Mouse (Mus musculus): ENCODE measurements around the gene Nckap5.
A peak's percentile ranks its signal among the peaks of the same experiment; 100 is the strongest.

The Nckap5 gene

DNA sequence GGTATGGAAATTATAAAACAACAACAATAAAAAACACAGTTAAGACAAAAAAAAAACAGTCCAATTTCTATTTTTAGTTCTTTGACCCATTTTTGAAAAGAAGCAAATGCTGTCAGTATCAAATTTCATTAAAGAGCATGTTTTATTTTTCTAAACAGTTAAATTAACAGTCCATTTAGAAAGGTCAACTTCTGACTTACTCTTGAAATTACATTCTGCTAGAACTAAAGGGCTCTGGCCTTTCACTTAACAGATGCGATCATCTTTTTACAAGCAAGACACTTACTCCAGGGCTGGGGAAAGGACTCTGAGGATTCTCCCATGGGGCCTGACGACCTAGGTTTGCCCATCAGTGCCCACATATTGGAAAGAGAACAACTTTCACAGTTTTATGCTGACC, 359.2 kb downstream of the Nckap5 start:
- DNase-seq (ENCODE audit: low spot score) = no peak

DNA sequence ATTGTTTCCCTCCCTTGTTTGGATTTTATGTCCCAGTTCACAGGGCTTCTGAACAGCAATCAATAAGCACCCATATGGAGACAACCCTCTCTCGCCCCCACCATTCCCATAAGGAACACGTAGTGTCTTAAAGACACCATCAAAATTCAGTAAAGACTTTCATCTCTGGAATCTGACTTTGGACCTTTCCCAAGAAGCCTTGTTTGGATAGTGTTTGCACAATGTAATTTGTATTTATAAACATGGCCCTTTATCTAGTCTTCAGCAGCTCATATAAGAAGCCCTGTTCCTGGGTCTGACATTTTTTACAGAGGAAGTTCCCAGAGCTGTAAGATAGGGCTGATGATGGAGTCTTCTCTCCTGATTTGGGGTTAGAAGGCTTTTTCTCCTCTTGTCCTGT, 359.7 kb downstream of the Nckap5 start:
- DNase-seq (ENCODE audit: low spot score) = no peak

DNA sequence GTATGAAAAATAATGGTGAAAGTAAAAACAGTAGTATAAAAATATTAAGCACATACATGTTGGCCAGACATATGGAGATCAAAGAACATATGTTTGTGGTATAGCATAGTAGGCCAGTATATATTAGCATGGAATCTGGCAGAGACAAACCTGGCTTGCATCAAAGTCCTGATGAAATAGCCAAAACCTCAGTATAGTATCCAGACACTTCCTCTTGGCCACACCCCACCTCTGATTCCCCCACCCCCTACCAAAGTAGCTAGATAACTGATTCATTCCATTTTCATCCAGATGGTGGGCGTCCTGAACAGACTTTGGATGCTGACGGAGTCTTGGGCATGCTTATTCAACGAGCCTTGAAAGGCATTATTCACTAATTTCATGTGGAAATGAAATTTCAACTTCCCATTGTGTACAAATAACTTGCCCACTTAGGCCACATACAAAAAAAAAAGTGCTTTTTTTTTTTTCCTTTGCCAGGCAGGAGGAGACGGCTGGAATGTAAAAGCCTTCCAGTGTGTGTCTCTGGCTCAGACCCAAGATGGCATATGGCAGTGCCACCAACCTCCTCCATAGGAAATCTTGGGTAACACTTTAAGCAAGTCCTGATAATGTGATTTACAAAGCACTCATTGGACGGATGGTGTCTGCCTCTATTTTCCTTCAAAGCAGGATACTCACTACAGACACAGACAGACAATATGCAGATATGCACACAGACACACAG, 360.6 kb downstream of the Nckap5 start:
- no peak for DNase-seq (ENCODE audit: low spot score)

DNA sequence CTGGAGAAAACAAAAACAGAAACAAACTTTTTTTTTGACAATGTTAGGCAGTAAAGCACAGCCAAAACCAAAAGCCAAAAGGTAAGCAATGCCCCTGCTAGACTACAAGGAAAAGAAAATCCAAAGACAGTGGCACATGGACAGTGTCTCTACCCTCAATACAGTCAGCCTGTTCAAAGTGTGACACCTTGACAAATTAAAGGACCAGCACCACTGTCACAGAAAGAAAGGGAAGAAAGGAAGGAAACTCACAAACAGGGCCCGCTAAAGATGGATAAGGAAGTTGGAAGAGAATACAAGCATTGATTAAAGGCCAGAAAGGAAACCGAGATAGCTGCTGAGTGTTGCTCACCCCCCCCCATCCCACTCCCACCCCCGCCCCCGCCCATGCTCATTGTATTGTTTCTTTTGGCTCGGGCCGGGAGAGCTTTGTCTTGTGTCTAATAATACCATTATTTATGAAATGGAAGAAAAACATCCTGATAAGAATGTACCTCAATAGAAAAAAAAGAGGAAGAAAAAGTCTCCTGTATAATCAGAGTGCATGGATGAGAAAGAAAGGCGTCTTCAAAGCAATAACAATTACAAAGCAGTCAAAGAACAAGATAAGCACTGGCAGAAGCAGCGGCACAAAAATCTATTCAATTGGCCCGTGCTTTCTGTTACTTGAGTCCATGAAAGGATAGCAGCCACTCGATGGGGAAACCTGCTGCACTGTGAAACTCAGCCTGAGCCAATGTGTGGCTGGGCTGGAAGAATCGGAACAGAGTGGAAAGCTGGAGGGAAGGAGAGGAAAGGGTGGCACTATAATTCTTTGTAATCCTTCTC, 368.9 kb downstream of the Nckap5 start:
- no peak for DNase-seq (ENCODE audit: low spot score)

DNA sequence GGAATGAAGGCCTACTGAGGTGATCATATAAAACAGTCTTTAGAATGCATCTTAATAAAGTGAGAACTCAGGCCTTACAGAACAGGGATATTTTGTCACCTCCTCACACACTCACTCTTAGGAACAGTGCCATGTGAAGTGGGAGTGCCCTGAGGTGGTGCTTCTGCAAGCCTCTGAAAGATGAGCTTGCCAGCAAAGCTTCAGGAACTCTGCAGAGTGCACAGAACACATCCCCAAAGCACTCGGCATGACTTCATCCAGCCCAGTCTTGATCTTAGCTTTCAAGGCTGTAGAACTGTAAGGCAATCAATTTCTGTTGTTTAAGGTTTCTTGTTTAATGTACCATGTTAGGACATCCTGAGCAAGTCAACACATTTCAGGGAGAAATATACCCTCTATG, 372.9 kb downstream of the Nckap5 start:
- DNase-seq (ENCODE audit: low spot score) = no peak

DNA sequence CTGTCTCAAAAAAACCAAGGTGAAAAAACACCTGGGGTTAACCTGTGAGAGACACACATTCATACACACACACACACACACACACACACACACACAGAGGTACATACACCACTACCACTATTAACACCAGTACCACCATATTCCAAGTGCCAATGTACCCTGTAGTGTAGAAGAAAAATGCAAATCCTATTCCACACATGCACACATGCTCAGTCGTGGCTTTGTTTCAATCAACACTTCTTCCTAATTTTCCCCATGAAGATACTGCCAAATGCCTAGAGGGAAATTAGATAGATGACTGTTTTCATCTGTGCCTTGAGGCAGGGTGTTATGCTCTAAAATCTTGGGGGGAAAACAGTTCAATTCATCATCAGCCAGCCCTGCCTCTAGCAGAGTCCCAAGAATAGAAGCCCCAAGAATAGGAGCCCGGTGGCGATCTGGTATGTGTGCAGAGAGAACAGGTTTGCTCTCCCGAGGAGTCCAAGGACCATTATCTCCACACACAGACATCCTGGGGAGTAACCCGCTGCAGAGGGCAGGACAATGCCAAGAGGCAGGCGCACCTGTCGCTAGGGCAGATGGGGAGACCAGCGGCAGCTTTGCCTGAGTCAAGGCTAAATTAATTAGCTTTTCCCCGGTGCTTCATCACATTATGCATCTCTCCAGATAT, 376.0 kb downstream of the Nckap5 start:
- DNase-seq (ENCODE audit: low spot score) = no peak

DNA sequence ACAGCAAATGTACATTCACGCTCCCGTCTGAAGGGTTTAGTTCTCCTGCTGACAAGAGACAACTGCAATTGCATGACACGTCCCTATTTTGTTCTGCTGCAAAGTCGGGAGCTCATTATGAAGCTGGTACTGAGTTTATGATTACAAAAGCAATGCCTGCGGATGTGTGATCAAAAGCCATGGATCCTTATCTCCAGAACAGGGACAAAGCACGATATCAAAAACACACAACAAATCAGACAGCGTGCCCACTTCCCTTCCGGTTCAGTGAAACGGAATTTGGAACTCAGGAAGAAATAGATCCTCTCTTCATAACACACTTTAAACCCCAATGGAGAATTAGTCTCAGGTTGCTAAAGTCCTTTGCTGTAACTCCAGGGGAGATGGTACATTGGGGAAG, 379.1 kb downstream of the Nckap5 start:
- no peak for DNase-seq (ENCODE audit: low spot score)

DNA sequence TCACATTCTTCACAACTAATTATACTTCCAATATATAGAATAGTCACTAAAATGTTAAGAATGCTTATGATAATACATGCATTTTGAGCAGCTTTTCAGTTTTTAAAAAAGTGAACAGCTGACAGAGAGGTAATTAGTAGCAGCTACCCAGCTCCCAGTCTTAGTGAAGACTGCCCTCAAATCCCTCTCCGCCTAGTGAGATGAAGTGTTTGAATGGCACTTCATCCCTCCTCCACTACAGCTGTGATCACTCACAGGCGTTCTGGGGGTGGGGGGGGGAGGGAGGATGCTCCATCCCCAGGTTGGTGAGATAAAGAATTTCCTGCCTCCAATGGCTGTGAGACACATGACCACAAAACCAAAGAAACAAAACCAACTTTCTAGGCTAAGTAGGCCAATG, 381.2 kb downstream of the Nckap5 start:
- no peak for DNase-seq (ENCODE audit: low spot score)

DNA sequence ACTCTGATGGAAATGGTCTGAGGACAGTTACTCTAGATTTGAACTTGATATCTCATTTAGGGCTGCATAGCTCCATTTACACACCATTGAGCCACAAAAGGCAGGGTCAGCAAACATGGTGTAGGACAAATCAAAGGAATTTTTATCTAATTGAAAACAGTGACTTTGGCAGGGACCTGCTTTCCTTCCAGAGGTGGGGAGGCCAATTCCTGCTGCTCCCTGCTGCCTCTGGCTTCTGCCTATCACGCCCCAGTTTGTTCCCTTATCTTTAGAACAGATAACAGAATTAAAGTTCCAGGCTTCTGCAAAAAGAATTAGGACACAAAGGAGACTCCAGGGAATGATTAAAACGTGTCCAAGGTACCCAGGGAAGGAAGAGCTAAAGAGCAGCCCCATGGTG, 386.7 kb downstream of the Nckap5 start:
- no peak for DNase-seq (ENCODE audit: low spot score)

DNA sequence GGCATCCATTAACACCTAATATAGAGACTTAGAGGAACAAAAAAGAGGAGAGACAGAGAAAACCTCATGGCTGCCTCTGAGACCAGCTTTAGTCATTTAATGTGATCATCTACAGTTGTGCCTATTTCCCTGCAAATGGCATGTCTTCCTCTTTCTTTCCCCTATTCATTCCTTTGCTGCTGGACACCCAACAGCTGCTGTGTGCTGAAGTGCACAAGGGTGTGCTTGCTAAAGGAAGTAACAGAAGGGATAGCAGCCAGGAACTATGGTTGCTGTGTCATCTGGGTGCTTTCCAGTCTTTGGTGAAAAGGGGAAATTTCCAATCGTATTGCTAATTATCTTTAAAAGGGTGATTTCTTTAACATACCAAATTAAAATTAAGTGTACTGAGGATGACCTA, 387.9 kb downstream of the Nckap5 start:
- no peak for DNase-seq (ENCODE audit: low spot score)

DNA sequence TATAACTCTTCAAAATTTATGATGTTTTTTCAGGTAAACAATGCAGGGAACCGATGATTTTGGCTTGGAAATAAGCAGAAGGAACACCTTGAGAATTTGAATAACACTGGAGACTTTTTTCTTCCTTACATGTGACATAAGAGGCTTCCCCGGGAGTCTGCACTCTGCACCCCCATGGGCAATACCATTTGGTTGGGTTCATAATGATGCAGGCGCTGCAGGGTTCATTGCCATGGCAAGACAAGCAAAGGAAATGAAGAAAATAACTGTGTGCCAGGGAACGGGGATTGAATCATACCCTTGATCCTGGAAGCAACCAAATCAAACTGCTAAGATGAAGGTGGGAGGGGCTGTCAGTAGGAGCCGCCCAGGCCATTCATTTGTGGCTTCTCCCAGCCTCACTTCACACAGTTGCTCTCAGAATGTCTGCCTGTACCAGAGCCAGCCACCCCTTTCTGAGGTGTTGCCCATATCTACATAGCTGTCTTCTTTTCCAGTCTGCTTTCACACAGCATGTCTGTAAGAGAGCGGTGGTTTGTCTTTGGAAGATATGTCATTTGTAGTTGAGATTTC, 392.5 kb downstream of the Nckap5 start:
- no peak for DNase-seq (ENCODE audit: low spot score)

DNA sequence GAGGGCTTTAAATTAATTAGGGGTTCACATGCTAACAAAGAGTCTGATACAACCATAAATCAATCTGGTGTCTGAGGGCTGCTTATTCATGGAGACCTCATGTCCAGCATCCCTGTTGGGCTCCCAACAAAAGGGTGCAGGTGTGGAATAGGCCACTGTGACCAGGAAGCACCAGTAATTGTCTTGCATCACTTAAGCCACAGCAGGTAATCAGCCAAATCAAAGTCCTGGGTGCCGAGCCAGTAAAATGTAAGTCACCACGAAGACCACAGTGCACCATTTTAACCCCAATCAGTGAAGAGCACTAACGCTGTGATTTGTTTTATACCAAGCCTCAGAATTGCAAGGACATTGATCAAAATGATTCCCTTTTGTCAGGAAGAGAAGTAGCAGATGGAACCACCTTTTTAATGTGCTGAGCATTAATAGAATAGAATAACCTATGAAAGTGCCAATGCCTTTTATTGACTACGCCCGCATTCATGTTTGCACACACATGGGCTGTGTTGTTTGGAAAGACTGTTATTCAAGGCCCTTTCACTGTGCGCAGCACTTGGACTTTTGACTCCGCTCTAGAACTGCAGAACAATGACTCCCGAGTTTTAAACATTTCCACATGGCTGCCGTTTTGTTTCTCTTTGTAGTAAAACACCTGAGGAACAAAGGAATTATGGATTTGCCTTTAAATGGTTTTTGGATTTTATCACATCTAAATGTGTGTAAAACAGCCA, 393.5 kb downstream of the Nckap5 start:
- no peak for DNase-seq (ENCODE audit: low spot score)

DNA sequence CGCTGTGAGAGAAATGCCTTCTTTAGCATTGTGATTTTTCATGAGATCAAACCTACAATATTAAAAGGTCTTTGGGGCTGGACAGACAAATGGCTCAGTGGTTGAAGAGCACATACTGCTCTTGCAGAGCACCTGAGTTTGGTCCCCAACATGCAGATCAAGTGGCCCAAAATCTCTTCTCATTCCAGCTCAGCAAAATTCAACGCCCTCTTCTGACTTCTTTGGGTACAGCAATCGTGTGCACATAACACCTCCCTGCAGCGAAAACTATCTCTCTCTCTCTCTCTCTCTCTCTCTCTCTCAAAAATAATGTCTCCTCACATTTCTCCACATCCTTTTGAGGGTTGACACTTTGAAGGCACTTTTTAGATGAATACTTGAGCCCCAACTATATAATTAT, 398.3 kb downstream of the Nckap5 start:
- DNase-seq (ENCODE audit: low spot score) = no peak

DNA sequence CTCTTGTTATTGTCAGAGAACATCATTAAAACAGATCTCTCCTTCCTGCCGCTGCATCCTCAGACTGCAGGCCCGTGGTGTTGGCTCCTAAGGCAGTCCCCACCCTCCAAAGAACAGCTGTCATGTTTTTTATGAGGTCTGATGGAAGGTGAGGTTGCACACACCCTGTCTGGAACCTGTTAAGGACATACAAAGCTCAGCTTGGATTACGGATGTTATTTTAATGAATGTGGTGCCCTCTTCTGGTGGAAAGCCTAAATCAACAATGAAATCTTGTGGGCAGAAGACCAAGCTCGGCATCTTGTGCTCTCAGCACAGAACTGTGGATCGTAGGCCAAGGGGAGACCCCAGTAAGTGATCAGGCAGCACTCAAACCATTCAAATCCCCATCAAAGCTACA, 399.0 kb downstream of the Nckap5 start:
- DNase-seq (ENCODE audit: low spot score) = peak; percentile 86

DNA sequence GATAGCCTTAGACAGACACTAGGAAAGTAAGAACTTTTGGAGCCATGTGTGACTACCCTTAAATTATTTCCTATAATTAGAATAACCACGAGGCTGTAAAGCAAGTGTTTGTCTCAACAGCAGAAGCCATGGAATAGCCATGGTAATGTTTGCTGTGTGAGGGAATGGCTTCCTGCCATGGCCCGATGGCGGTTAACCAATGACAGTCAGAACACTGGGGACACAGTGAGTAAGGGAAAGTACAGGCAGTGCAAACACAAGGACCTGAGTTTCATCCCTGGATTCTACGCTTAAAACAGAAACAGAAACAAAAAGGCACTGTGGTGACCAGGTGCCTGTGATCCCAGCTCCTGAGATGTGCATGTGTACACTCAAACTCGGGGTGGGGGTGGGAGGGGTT, 419.2 kb downstream of the Nckap5 start:
- DNase-seq (ENCODE audit: low spot score) = no peak

DNA sequence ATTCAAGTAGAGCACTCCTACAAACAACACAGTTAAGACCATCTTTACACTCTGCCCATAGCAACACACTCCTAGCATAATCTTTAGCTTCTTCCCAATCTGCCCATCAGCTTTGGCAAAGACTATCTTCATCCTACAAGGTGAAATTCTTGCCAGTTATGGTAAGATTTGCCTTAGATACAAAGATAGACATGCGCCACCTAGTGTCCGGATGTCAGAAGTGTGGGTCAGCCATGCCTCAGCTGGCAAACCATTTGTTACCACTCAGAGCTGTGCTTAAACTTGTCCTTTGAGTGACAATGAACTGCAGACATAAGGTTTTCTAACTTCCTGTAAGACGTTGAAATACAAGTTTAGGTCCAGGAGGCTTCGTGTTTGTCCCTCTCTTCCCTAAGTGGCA, 422.7 kb downstream of the Nckap5 start:
- peak; percentile 30 for DNase-seq (ENCODE audit: low spot score)

DNA sequence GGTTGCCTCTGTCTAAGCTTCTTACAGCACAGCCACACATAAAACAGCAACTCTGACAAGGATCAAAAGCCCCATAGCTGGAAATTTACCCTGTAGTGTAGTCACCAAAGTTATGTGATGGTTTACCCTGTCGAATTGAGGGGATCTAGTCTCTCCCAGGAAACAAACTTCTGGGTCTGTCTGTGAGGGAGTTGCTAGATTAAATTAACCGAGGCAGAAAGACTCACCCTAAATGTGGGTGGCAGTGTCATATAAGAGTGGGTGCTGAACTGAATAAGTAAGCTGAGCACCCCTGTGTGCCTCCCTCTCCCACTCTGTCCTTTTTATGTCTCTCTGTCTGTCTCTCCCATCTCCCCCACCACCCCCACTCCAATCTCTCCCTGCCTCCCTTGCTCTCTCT, 425.1 kb downstream of the Nckap5 start:
- no peak for DNase-seq (ENCODE audit: low spot score)

DNA sequence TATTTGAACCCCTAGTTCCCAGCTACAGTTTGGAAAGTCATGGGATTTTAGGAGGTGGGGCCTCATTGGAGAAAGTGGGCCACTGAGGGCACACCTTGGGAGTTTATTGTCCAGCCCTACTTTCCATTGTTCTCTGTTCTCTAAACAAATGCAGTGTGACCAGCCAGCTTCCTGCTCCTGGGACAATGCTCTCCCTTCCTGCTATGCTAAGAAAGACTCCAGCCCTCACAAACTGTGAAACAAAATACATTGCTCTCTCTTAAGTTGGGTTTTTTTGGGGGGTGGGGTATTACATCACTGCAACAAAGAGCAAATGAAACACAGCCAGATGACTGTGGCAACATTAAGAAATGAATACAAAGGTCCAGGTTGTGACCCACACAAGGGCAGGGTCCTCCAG, 426.6 kb downstream of the Nckap5 start:
- DNase-seq (ENCODE audit: low spot score) = no peak

DNA sequence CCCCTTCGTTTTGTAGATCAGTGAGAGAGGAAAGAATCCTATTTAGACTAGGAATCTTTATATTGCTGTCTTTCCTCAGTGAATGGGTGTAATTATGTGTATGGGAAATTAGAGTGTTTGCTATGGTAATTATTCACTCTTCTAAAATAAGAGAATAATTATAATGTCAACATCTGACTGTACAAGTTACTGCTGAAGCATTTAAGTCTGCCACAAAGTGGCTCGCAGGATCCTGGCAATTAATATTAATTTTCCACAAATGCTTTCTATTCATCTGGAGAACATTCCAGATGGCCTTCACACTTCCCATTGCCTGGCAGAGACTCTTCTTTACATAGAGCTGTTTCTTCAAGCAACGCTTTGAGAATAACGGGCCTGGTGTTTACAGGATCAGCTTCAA, 439.4 kb downstream of the Nckap5 start:
- no peak for DNase-seq (ENCODE audit: low spot score)

DNA sequence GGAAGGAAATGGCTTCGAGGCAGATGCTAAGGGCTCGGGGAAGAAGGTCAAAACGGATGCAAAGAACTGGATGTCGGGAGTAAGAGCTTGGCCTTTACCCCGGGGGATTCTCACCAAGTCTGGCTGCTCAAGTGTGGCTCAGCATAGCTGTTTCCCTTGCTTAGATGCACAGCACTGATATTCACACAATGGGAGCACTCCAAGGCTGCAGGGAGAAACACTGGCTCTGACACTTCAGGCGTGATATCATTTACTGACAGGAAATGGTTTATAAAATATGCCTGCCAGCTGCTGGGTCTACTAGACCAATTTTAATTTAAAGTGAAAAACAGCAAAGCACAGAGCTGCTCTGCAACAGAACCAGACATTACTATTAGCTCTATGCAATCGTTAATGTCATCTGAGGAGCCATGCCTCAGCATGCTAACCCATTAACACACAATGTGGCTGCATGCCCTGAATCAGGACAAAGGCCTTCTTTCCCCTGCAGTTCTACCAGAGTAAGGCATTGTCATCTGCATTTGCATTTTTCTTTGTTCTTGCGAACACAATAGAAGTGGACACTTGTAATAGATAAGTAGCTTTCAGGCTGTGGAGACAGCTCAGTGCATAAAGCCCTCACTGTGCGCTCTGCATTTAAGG, 453.1 kb downstream of the Nckap5 start:
- no peak for DNase-seq (ENCODE audit: low spot score)

DNA sequence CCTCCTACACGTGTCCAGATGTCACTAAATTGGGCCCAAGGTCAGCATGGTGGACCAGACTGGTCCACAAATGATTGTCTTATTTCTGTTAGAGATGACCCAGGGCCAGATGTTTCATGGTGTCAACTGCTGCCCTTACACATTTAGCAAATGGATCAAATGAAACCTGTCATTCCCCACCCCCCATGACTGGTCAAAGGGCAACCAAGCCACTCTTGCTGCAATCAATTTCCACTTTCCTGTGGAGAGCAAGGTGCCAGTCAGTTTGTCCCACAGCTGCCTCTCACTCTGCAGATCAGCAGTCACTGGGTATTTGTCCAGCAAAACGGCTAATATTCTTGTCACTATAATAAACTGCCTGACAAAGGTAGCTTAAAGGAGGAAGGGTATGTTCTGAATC, 463.9 kb downstream of the Nckap5 start:
- DNase-seq (ENCODE audit: low spot score) = no peak

DNA sequence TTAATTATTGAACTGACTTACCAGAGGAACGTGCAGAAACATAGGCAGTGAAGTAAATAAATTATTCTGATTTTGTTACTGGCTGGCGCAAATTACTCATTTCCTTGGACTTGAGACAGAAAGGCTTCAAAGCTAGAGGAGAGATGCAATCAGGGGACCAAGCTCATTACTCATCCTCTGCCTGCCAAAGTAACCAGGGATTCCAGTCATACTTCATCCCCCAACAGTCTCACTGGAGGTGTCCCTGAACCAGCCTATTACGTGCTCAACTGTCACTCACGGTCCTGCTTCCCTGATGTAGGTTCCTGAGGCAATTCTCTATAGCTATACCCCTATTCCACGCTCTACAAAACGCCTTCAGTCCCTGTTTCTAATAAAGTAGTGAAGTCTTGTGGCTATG, 466.0 kb downstream of the Nckap5 start:
- DNase-seq (ENCODE audit: low spot score) = no peak

Measured in layer of hippocampus, adult 9-10 months (tissue).